ENCODE assay signal across 10 mouse cellular contexts in genomic region chr16:72215360-72216013, GRCm38 (mm10).
A peak's percentile ranks its signal among the peaks of the same experiment; 100 is the strongest.
DNase-seq lines count a peak whose midpoint lies in the region; ATAC-seq and TF ChIP-seq lines count a peak whose summit lies in the region.
"Had no signal": no experiment of that assay in that cellular context is flagged by ENCODE, and none has a peak within 500 bp of the region (broad histone marks: within the 10 kb centered on the region; RNA-seq: fewer than 3 reads in every experiment).

No protein-coding gene starts in this region.

- DNase-seq in heart, embryonic 10.5 days (ENCODE audit: low spot score) = no peak
- no peak for DNase-seq in heart, adult 9 months (ENCODE audit: low spot score in 2 of 2)
- peak; percentile 29 to 32 for DNase-seq in cerebellum, postnatal 36 days
- peak; percentile 72 to 77 for DNase-seq in frontal cortex, postnatal 25 days (ENCODE audit: low spot score in 2 of 2)
- peak; percentile 81 for DNase-seq in kidney, postnatal 0 days (ENCODE audit: low spot score)

- 37% methylated on average over 15 of the region's 15 CpGs for WGBS in heart, embryonic 10.5 days
- 39% methylated on average over 15 of the region's 15 CpGs for WGBS in kidney, postnatal 0 days
- WGBS in limb, embryonic 13.5 days = 45% methylated on average over 15 of the region's 15 CpGs
- WGBS in neural tube, embryonic 13.5 days = 46% methylated on average over 15 of the region's 15 CpGs

- H3K9ac ChIP-seq in kidney, postnatal 0 days (ENCODE audit: low read depth, low read length) = no peak overlapping the region
- H3K9ac ChIP-seq in limb, embryonic 13.5 days = no peak overlapping the region
- peak overlapping the region; percentile 65 for H3K9ac ChIP-seq in neural tube, embryonic 13.5 days

- H3K36me3 ChIP-seq in heart, embryonic 10.5 days = no peaks in the 10 kb centered on the region
- no peaks in the 10 kb centered on the region for H3K36me3 ChIP-seq in kidney, postnatal 0 days (ENCODE audit: insufficient read depth, low read length)
- H3K36me3 ChIP-seq in limb, embryonic 13.5 days = no peaks in the 10 kb centered on the region
- H3K36me3 ChIP-seq in neural tube, embryonic 13.5 days = no peaks in the 10 kb centered on the region
- H3K36me3 ChIP-seq: G1E had no signal

- H3K4me1 ChIP-seq in heart, embryonic 10.5 days = no peaks in the 10 kb centered on the region
- H3K4me1 ChIP-seq in kidney, postnatal 0 days (replicated peaks; ENCODE audit: insufficient read depth, low read length) = no peaks in the 10 kb centered on the region
- 0 out of 2 replicates have a peak, but pooled peaks cover 6% of the 10 kb centered on the region for H3K4me1 ChIP-seq in limb, embryonic 13.5 days
- peaks cover 4% of the 10 kb centered on the region for H3K4me1 ChIP-seq in neural tube, embryonic 13.5 days (replicated peaks)
- H3K4me1 ChIP-seq: megakaryocyte, embryonic 14.5 days had no signal

- ATAC-seq in kidney, postnatal 0 days (replicated peaks; ENCODE audit: low FRiP score, low read depth) = no peak
- peak; percentile 43; the same call in 1 of the 2 replicates for ATAC-seq in limb, embryonic 13.5 days (ENCODE audit: low FRiP score, low read depth)
- no peak for ATAC-seq in neural tube, embryonic 13.5 days (ENCODE audit: low read depth)
- ATAC-seq in activated CD4-positive, CD25-positive, alpha-beta regulatory T cell, adult 4 months = no peak

- peak overlapping the region; percentile 34; the same call in 1 of the 2 replicates for H3K4me3 ChIP-seq in heart, embryonic 10.5 days
- no peak overlapping the region for H3K4me3 ChIP-seq in kidney, postnatal 0 days (replicated peaks; ENCODE audit: low read depth, low read length)
- H3K4me3 ChIP-seq in limb, embryonic 13.5 days = peak overlapping the region; percentile 22
- H3K4me3 ChIP-seq in neural tube, embryonic 13.5 days = peak overlapping the region; percentile 24; the same call in 1 of the 2 replicates
- H3K4me3 ChIP-seq: megakaryocyte, embryonic 14.5 days had no signal

- H3K27me3 ChIP-seq in heart, embryonic 10.5 days (ENCODE audit: insufficient read depth, poor library complexity, severe bottlenecking) = no peaks in the 10 kb centered on the region
- no peaks in the 10 kb centered on the region for H3K27me3 ChIP-seq in kidney, postnatal 0 days (ENCODE audit: insufficient read depth, low read length)
- H3K27me3 ChIP-seq in limb, embryonic 13.5 days = 0 out of 2 replicates have a peak, but pooled peaks cover 2% of the 10 kb centered on the region
- H3K27me3 ChIP-seq in neural tube, embryonic 13.5 days = no peaks in the 10 kb centered on the region
- H3K27me3 ChIP-seq: megakaryocyte, embryonic 14.5 days had no signal

- H3K4me2 ChIP-seq in kidney, postnatal 0 days (ENCODE audit: low read length) = peak overlapping the region; percentile 35
- peak overlapping the region; percentile 56 for H3K4me2 ChIP-seq in limb, embryonic 13.5 days (replicated peaks)
- H3K4me2 ChIP-seq in neural tube, embryonic 13.5 days = peak overlapping the region; percentile 47

- no peak overlapping the region for H3K27ac ChIP-seq in heart, embryonic 10.5 days
- H3K27ac ChIP-seq in kidney, postnatal 0 days = no peak overlapping the region
- H3K27ac ChIP-seq in limb, embryonic 13.5 days = no peak overlapping the region
- H3K27ac ChIP-seq in neural tube, embryonic 13.5 days (replicated peaks) = peak overlapping the region; percentile 42

- no peaks in the 10 kb centered on the region for H3K9me3 ChIP-seq in heart, embryonic 10.5 days
- H3K9me3 ChIP-seq in kidney, postnatal 0 days (replicated peaks; ENCODE audit: low read length) = no peaks in the 10 kb centered on the region
- no peaks in the 10 kb centered on the region for H3K9me3 ChIP-seq in limb, embryonic 13.5 days
- no peaks in the 10 kb centered on the region for H3K9me3 ChIP-seq in neural tube, embryonic 13.5 days
- H3K9me3 ChIP-seq: G1E; megakaryocyte, embryonic 14.5 days had no signal

- TF ChIP-seq CTCF in kidney, postnatal 0 days (IDR thresholded peaks at IDR 0.05; ENCODE audit: low read depth) = peak; percentile 81

Comparison
In these comparisons a context has a peak if more than half of its experiments do, and no peak if none do; other contexts are left out.
1. DNase-seq: peak in cerebellum, postnatal 36 days (2 of 2), frontal cortex, postnatal 25 days (2 of 2) and kidney, postnatal 0 days (single experiment); none in heart, embryonic 10.5 days (single experiment) and heart, adult 9 months (0 of 2).
2. Peak in every context shown above with its lines, with median percentiles within 50 percentile points of each other: H3K4me2 ChIP-seq.